Mouse (Mus musculus): ENCODE measurements around the gene Gpr37. TPM values are rescaled to one million over a fixed set of nuclear protein-coding genes. Genes with fewer than 3 reads are reported as not detected.

Gene Gpr37
- total RNA-seq (2021): 1 to 10 TPM; 1.6 to 1.9 TPM
- long read RNA-seq, experiment 1, full-length matches to known transcripts: 3 of 3 reads
- long read RNA-seq, experiment 1, partial matches to known transcripts: 0 of 3 reads
- long read RNA-seq, experiment 1, other reads (novel, unspliced or antisense): 0 of 3 reads
- long read RNA-seq, experiment 2, full-length matches to known transcripts: 4 of 5 reads
- long read RNA-seq, experiment 2, partial matches to known transcripts: 0 of 5 reads
- long read RNA-seq, experiment 2, other reads (novel, unspliced or antisense): 1 of 5 reads

DNA sequence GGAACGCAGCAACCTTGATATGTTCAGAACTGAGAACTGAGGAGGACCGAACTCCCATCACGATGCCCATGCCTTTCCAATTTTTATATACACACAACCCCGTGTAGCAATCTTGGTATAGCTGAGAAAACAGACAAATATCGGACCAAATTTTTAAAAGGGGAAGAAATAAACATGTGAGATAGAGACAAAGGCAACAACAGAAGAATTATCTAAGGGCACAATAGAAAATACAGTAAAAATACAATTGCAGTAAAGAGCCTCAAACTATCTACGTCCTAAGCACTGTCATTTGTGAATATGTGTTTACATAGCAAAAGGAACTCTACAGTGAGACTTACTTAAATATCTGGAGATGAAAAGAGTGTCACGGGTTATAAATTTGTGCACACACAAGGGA lies at the start of gene Gpr37:
Gene Gpr37, minus strand, starts transcription at position 101 of the 400 bp plus-strand sequence.
- no peak for DNase-seq (ENCODE audit: low spot score in 2 of 2)

DNA sequence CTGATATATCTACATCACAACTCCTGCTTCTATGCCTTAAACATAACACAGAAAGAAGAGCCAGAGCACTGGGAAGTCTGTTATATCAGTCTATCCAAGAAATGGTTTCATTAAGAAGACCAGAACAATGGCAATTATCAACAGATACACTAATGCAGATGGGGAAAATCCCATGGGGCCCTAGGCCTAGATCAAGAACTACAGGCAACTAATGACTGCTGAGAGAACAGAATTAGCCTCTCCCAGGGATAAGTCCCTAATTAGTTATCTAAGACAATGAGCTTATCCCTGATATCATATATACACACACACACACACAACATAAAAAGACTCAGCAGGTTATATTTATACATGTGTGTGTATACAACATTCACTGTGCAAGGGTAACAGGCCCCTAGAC lies 46.0 kb upstream of the Gpr37 start:
- DNase-seq (ENCODE audit: low spot score in 2 of 2): no peak

DNA sequence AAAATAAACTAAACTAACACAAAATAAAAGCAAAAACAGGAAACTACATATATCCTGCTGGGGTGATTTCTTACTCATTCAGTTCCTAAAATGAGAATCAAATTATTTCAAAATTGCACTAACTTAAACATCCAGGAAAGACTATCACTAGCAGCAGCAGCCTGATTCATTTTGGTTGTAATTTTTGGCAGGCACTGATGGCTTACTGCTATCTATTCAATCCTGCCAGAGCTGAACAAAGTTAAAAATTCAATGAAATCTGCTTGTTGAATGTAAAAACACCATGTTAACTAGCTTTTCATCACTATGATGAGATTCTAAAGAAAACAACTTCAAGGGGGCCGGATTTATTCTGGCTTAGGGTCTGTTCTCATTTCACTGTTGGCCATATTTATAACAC lies 36.0 kb upstream of the Gpr37 start:
- DNase-seq (ENCODE audit: low spot score in 2 of 2): no peak

DNA sequence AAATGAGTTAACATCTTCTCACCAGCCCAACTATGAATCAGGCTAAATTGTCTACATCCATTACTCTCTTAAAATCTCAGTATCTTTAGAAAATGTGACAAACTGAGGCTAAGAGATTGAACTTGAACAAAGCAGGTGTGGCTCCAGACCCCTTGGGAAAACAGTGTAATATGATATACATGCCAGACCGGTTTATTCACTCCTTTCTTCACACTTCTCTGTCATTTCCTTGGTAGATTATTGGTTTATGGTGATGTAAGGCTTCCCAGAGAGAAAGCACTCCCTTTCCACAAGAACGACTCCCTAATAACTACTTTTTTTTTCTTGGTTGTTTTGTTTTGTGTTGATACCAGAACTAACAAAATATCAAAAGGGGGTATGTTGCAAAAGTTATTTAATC lies 20.1 kb upstream of the Gpr37 start:
- no peak for DNase-seq (ENCODE audit: low spot score in 2 of 2)

DNA sequence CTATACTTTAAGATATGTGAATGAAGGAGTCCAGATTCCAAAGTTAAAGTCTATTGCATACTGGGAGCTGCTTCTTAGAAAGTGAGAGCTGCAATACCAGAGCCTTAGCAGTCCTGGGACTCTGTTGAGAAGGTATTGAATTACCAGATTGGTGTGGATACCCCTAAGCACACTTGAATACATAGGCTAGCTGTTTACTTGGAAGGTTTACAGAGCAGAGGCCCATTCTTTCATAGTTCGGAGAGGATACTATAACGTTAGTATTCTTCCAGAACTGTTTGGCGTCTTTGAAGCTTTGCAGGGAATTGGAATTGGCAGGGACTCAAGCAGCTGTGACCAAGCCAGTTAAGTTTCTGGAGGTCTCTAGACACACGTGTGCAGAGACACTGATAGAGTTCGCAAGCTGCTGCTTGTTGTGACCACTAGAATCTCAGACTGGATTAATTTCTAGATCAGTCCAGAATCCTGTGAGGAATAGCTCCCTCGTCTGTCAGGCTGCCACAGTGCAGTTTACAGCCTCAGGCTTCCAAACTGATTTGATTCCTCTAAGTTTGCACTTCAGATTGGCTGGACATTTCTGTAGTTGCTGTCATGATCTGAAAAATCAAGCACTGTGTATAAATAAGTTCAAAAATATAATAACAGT lies 18.8 kb upstream of the Gpr37 start:
- peak; percentile 20 to 41 for DNase-seq (ENCODE audit: low spot score in 2 of 2)

DNA sequence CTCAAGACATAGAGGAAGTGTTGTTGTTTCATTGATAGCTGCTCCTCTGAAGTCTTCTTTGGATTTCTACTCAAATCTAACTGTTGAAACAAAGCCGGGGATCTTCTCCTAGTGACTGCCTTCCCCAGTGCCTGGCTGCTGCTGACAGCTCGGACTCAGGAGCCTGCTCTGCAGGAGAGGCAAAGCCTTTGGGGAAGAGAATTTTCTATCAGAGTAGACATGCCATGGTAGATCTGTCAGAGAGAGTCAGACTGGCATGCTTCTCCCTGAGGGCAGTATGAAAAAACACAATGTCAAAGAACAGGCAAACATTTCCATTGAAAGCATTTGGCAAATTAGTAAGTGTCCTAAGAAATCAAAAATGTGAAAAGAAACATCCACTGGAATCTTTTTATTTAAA lies 9.4 kb upstream of the Gpr37 start:
- DNase-seq (ENCODE audit: low spot score in 2 of 2): no peak

DNA sequence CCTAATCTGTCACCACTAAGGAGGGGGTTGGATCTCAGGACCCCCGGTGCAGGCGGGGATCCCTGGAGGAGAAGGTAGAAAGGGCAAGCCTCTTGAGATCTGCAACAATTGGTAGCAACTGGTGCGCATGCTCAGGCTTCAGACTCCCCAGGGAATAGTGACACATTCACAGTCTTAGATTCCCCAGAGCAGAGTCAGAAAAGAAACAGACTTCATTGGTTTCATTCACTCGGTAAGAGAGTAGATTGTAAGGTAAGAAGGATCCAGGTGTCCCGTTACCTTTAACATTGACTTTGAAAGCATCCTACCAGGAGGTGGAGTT lies 284 bp downstream of the Gpr37 start:
- DNase-seq (ENCODE audit: low spot score in 2 of 2): peak in 1 of 2 experiments; percentile 13

DNA sequence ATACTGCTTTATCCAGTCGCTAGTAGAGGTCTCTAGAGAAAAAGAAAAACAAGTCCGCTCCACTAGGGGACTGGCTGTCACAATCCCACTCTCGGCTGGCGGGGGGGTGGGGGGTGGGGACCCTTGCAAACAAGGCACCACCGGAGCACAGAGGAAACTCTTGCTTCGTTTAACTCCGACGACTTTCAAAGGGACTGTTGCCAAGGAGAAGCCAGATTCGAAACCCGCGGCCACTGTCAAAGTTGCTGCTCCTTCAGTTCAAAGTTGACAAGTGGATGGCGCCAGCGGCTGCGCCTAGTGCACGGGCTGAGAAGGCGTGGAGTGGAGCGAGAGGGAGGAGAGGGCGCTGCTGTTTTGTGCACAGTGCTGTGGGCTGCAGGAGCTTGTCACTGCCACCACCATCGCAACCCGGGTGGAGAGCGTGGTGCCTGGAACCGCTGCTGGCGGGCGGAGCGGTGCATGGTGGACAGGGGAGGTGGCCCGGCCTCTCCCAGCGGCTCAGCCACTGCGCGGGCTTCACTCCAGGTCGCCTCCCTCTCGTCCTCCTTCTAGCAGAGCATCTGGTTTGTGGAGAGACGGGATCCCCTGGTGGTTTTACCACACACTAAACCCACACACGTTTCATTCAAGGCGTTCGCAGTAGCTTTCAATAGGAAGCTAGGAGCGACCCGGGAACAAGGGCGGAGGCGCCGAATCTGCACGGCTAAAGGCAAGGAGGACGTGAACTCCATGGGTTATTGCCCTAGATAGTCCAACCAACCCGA lies 827 bp downstream of the Gpr37 start:
- DNase-seq (ENCODE audit: low spot score in 2 of 2): peak; percentile 28 to 39

DNA sequence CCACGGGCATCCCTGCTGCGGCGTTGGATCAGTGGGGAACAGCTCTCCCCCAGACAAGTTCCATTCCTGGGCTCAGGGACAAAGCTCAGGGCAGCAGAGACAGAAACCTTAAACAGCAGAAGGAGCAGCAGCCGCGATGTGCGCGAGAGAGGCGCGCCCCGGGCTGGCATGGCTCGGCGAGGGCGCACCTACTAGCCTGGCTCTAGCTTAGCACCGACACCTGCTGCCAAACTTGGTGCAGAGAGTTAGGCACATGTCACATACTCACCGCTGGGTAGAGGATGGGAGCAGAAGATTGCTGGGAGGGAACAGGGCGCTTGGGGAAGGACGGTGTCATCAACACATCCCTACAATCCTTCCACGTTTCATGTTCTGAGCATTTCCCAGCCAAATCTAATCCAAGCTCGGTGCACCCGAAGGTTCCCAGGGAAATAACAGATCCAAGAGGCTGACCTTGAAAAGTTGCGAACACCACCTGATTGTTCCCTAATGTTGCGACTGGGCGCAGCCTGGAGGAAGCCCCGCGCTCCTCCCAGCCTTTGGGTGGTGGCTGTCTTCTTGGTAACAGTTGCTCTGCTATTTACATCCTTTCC lies 1.5 kb downstream of the Gpr37 start:
- no peak for DNase-seq (ENCODE audit: low spot score in 2 of 2)

DNA sequence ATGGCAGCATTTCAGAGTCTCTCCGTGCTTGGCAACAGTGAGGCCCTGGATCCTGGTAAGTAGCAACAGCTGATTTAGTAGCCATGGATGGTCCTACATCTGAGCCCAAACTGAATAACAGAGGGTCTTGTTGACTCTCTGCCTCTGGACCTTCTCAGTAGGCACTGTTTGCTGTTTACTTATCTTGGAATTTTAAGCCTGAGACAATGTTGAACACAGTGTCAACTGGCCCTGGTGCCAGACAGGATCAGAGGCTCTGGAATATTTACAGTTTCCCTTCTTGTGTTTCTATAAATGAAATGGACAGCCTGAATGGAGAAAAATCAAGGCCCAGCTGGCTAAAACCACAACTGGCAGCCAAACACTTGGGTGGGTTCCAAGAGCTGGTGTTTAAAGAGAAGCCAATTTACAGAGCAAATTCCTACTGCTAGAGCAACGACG lies 3.7 kb downstream of the Gpr37 start:
- DNase-seq (ENCODE audit: low spot score in 2 of 2): peak in 1 of 2 experiments; percentile 47

DNA sequence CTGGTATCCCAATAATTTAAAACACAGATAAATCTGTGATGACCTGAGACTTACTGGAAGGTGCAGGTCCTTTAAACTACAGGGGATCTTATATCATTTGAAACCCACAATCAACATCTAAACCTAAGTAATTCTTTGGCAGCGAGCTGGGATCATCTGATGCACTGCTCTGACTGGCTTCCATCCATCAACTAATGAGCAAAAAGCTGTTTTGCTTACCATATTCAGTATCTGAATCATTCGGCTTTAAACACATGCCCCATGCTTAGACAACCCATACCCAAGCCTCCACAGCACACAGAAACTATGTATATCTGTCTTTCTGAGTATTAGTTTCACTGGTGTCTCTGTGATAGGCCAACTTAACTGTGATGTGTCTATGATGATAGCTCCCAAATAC lies 6.1 kb downstream of the Gpr37 start:
- DNase-seq (ENCODE audit: low spot score in 2 of 2): no peak

DNA sequence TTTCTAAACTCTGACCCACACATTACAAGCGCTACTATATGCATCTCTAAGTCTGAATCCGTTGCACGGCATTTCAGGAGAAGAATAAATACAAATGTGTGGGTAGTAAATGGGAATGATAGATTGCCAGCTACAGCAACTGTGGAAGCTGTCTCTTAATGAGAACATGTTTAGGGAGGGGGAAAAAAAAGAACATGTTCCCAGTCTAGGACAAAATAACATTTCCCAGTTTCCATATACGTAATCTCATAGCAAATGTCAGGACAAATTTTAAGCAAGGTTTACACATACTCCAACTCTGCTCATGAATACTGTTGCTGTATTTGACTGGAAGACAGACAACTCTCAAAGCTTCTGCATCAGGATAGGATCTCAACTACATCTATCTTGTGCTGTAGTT lies 15.4 kb downstream of the Gpr37 start:
- DNase-seq (ENCODE audit: low spot score in 2 of 2): no peak

DNA sequence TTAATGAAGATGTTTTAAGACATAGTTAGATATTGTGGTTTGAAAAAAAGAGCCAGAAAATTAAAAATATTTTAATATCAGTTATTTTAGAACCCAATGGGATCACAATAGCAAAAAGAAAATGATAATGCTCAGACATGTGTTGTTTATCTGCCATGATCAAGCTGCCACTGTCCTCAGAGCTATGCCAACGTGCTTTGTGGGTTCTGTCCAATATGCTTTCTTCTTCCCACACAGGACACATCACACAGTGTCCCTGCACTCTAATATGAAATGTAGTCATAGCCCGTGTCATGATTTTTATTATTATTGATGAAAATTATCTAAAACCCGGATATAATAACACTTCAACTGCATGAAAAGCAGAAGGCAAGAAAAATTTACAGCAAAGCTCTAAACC lies 16.7 kb downstream of the Gpr37 start:
- no peak for DNase-seq (ENCODE audit: low spot score in 2 of 2)

DNA sequence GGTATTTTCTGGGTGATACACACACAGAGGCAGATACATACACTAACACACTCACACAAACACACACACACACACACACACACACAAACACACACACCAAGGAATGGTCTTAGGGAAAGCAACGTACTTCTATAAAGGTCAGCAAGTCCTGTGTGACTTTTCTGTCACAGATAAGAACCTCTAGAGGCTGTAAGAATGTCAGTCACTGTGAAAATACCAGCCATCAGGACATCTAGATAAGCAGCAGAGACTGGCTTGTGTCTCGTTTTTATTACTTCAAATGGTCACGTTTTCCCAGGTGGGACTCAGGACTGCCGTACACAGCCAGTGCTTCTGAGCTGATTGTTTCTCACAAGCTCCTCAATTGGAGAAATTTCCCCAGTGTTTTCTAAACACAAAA lies 20.4 kb downstream of the Gpr37 start:
- no peak for DNase-seq (ENCODE audit: low spot score in 2 of 2)

DNA sequence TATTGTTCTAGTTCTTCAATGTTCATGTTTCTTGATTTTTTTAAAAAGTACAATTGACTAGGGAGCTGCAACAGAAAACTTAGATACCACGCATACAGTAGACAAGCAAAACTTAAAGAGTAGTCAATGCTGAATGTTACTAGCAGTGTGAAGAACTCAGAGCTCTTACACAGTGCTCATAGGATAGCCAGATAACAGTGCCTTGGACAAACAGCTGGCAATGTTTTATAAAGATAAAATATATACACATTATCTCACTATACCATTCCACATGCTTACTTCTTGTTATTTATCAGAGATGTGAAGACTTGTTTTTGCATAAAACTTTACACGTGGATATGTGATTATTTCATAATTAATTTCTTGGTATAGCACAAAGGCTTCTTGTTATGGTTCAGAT lies 26.6 kb downstream of the Gpr37 start:
- no peak for DNase-seq (ENCODE audit: low spot score in 2 of 2)

DNA sequence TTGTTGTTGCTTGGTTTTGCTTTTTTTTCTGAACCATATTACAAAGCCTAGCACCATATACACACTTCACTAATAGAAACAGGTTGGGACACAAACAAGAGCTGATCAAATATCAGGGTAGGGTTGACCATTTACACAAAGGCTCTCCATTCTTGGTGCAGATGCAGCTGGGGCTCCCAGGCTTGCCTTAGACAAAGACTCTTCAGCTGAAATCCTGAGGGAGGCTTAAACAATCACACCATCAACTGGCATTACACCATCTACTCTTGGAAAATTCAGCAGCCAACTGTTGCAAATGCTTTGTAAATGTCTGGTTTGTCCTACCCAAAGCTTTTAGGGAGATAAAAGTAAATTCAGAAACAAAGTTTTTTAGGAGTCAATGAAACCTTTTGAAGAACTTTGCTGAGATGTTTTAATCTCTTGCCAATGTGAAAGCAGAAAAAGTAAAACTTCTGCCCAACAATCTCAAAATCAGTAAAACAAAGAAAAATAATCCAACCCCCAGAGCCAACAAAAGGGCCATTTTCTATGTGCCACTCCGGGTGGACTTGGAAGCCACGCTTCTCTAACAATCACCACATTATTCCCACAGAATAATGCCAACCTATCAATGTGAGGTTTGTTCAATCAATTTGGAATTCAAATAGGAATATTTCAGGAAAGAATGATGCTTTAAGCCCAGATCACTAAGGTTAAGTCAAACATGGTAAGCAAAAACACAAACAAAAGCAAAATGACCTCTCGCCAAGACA lies 30.4 kb downstream of the Gpr37 start:
- no peak for DNase-seq (ENCODE audit: low spot score in 2 of 2)

Other genes with a start within 250 kb of the Gpr37 start
- 10 to 100 TPM; 13.4 to 15.4 TPM for gene Pot1a, start 118.5 kb upstream of the Gpr37 start, total RNA-seq (2021)